Comparison of ENCODE assay signal across 8 mouse cellular contexts in the genomic region with DNA sequence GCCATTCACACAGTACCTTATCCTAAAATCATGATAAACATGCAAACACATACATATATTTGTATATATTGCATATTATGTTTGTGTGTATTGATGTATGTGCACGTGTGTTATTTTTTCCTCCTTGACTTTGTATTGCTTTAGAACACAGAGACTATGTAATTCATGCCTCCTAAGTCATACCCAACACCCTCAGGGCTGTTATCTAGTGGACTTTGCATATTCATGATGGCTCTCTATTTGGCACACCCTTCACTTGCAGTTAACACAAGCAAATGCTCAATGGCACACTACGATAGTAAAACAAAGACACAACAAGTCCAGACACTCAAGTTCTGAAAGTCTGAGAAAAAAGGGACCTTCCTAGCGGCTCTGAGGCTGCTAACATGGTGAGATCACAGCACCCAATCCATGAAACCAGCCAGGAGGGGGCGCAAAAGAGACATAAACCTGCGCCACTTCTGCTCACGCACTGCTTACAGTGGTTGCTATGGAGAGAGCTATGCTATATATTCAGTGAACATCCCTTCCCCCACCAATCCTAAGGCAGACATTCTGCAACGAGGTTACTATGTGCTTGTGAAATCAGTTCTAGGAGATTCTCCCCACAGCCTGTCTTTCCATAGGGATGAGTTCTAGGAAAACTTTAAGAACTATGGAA.
DNase-seq lines count a peak whose midpoint lies in the region; ATAC-seq and TF ChIP-seq lines count a peak whose summit lies in the region.

No protein-coding gene starts in this region.

- CTCF ChIA-PET in Patski (lab: Charles Lee), result no interaction called here

- TF ChIP-seq CTCF in Patski (IDR thresholded peaks at IDR 0.05), result peak; percentile 64
- peak; percentile 53 for TF ChIP-seq CTCF in gastrocnemius, adult 2 months (IDR thresholded peaks at IDR 0.05)

- no peak overlapping the region for H3K27ac ChIP-seq in gastrocnemius, adult 2 months

- ATAC-seq in Patski, result no peak

- intact Hi-C loops in gastrocnemius, adult 2 months (cut with DNase I), result no loop called here

- H3K27me3 ChIP-seq in Patski, result no peaks in the 10 kb centered on the region

- POLR2A ChIA-PET in Patski (lab: Charles Lee), result no interaction called here

- no peak overlapping the region for H3K4me3 ChIP-seq in gastrocnemius, adult 2 months

- in situ Hi-C loops in Patski (cut with MboI; ENCODE audit: low pct_unique_long_range_greater_than_20kb), result no loop called here

- no peak for DNase-seq in Patski (ENCODE audit: low read depth, low spot score)
- peak; percentile 89 to 93 for DNase-seq in cerebellum, postnatal 10 days
- peak; percentile 48 for DNase-seq in gastrocnemius, adult 2 months
- peak; percentile 67 for DNase-seq in induced T-regulatory cell, adult 2 months (ENCODE audit: low read depth)
- peak; percentile 88 to 90 for DNase-seq in left cerebral cortex, adult 18-20 months (ENCODE audit: low spot score in 2 of 2)
- peak; percentile 85 for DNase-seq in lung, postnatal 36 days
- peak; percentile 58 for DNase-seq in retina, postnatal 7 days (ENCODE audit: low read depth, low spot score)
- DNase-seq in urinary bladder, adult 18-20 months (ENCODE audit: low spot score in 2 of 2), result peak; percentile 33 to 42
